Mouse (Mus musculus) midbrain, embryonic 14.5 days (tissue): Measurements from ENCODE around the gene Hemgn. TPM values are rescaled to one million over a fixed set of nuclear protein-coding genes. Genes with fewer than 3 reads are reported as not detected.
A peak's percentile ranks its signal among the peaks of the same experiment; 100 is the strongest.

Experiments
- ATAC-seq: fragments of 200-750 bp; cut with Nextera tagmentation; 2 replicates; pipeline ENCODE4 v1.8.0; 2017; ENCODE audit warnings: moderate number of reproducible peaks, moderate library complexity; ENCODE audit not compliant: low FRiP score, low TSS enrichment
- DNase-seq: peaks from one replicate; pipeline ENCODE4 v3.0.0-alpha.2; 2015
- H3K27ac ChIP-seq: fragments of 300-500 bp; sonication (generic); replicated peaks from 2 replicates; pipeline ENCODE4 v1.5.1; 2014; ENCODE audit warnings: mild to moderate bottlenecking, low read depth, low read length, moderate library complexity
- H3K27me3 ChIP-seq: fragments of 300-500 bp; sonication (generic); 2 replicates; pipeline ENCODE4 v1.6.1; 2014; ENCODE audit warnings: low read length, control low read depth, mixed read lengths; ENCODE audit not compliant: control insufficient read depth, insufficient read depth
- H3K36me3 ChIP-seq: fragments of 300-500 bp; sonication (generic); 2 replicates; pipeline ENCODE4 v1.6.1; 2014; ENCODE audit warnings: low read length, control low read depth; ENCODE audit not compliant: control insufficient read depth, insufficient read depth
- H3K4me1 ChIP-seq: fragments of 300-500 bp; sonication (generic); 2 replicates; pipeline ENCODE4 v1.6.1; 2014; ENCODE audit warnings: mild to moderate bottlenecking, antibody characterized with exemption, low read length, control low read depth; ENCODE audit not compliant: control insufficient read depth, insufficient read depth
- H3K4me2 ChIP-seq: fragments of 300-500 bp; sonication (generic); 2 replicates; pipeline ENCODE4 v1.6.1; 2014; ENCODE audit warnings: mild to moderate bottlenecking, low read length, moderate library complexity
- H3K4me3 ChIP-seq: fragments of 300-500 bp; sonication (generic); replicated peaks from 2 replicates; pipeline ENCODE4 v1.5.1; 2014; ENCODE audit warnings: low read depth, low read length
- H3K9ac ChIP-seq: fragments of 300-500 bp; sonication (generic); replicated peaks from 2 replicates; pipeline ENCODE4 v1.6.1; 2014; ENCODE audit warnings: mild to moderate bottlenecking, low read length, moderate library complexity
- H3K9me3 ChIP-seq: fragments of 300-500 bp; sonication (generic); 2 replicates; pipeline ENCODE4 v1.6.1; 2016; ENCODE audit warnings: low read length, control low read depth, mixed read lengths; ENCODE audit not compliant: control insufficient read depth
- WGBS: fragments of 180-500 bp; shearing (Covaris S2); extraction: QIAGEN DNeasy Blood & Tissue Kit; methylation state at CpG from one replicate; pipeline ENCODE4 v1.1.7; 2014; 5-methylcytosine and 5-hydroxymethylcytosine counted together
- polyA plus RNA-seq: library from polyadenylated mRNA; unstranded; fragments of >200 nt; fragmentation: Nextera tagmentation; extraction: Ambion mirVana; gene quantifications from 2 replicates; pipeline ENCODE4 v1.2.1, GENCODE M21; 2014

Hemgn gene
- polyA plus RNA-seq, 1 experiment from 2014 or later = 0.12 TPM

GRCm38 (mm10) chr4:46356351-46357133 is 56.8 kb downstream of the Hemgn start:
- ATAC-seq (no peak), DNase-seq (peak; percentile 62)
- peaks cover 16% of the 10 kb centered on the region; the same call in 1 of the 2 replicates for H3K27me3 ChIP-seq
- H3K4me2 ChIP-seq = no peak overlapping the region
- no peaks in the 10 kb centered on the region for H3K36me3 ChIP-seq
- H3K4me3 ChIP-seq = no peak overlapping the region
- WGBS = 47% methylated on average over 12 of the region's 12 CpGs
- H3K4me1 ChIP-seq = no peaks in the 10 kb centered on the region
- H3K9me3 ChIP-seq = no peaks in the 10 kb centered on the region
- no peak overlapping the region for H3K9ac ChIP-seq
- no peak overlapping the region for H3K27ac ChIP-seq

GRCm38 (mm10) chr4:46353045-46353444 is 60.3 kb downstream of the Hemgn start:
- peaks cover 48% of the 10 kb centered on the region for H3K27me3 ChIP-seq
- no peak overlapping the region for H3K4me3 ChIP-seq
- DNase-seq = no peak
- no peak overlapping the region for H3K4me2 ChIP-seq
- H3K9me3 ChIP-seq = no peaks in the 10 kb centered on the region
- H3K27ac ChIP-seq = no peak overlapping the region
- 7% methylated on average over 10 of the region's 10 CpGs for WGBS
- no peaks in the 10 kb centered on the region for H3K36me3 ChIP-seq
- H3K9ac ChIP-seq = no peak overlapping the region
- H3K4me1 ChIP-seq = no peaks in the 10 kb centered on the region
- ATAC-seq = no peak

GRCm38 (mm10) chr4:46349530-46349929 is 63.8 kb downstream of the Hemgn start:
- Histone ChIP-seq H3K4me2 (no peak overlapping the region), H3K27ac (no peak overlapping the region), H3K36me3 (no peaks in the 10 kb centered on the region), H3K9ac (no peak overlapping the region), H3K4me3 (no peak overlapping the region), H3K9me3 (no peaks in the 10 kb centered on the region), H3K4me1 (no peaks in the 10 kb centered on the region), H3K27me3 (peaks cover 77% of the 10 kb centered on the region)
- DNase-seq = no peak
- no peak for ATAC-seq
- 39% methylated on average over 5 of the region's 5 CpGs for WGBS

GRCm38 (mm10) chr4:46348897-46349296 is 64.4 kb downstream of the Hemgn start:
- DNase-seq (no peak), ATAC-seq (no peak)
- H3K4me3 ChIP-seq = no peak overlapping the region
- H3K4me1 ChIP-seq = no peaks in the 10 kb centered on the region
- H3K36me3 ChIP-seq = no peaks in the 10 kb centered on the region
- no peak overlapping the region for H3K4me2 ChIP-seq
- H3K9me3 ChIP-seq = no peaks in the 10 kb centered on the region
- peaks cover 83% of the 10 kb centered on the region for H3K27me3 ChIP-seq
- 16% methylated on average over 9 of the region's 9 CpGs for WGBS
- H3K9ac ChIP-seq = no peak overlapping the region
- no peak overlapping the region for H3K27ac ChIP-seq

- no peaks in the 10 kb centered on the region for H3K4me1 ChIP-seq
- no peaks in the 10 kb centered on the region for H3K36me3 ChIP-seq
- peaks cover 87% of the 10 kb centered on the region for H3K27me3 ChIP-seq
- ATAC-seq (no peak), DNase-seq (peak; percentile 35)
- no peak overlapping the region for H3K27ac ChIP-seq
- H3K4me2 ChIP-seq = no peak overlapping the region
- H3K9ac ChIP-seq = no peak overlapping the region
- 2% methylated on average over 41 of the region's 41 CpGs for WGBS
- no peaks in the 10 kb centered on the region for H3K9me3 ChIP-seq
- no peak overlapping the region for H3K4me3 ChIP-seq
Observed at GRCm38 (mm10) chr4:46347580-46348515, 65.5 kb downstream of the Hemgn start.

- no peaks in the 10 kb centered on the region for H3K9me3 ChIP-seq
- no peaks in the 10 kb centered on the region for H3K36me3 ChIP-seq
- DNase-seq = no peak
- no peak overlapping the region for H3K4me2 ChIP-seq
- peaks cover 94% of the 10 kb centered on the region for H3K27me3 ChIP-seq
- whole genome bisulfite sequencing = 5% methylated on average over 4 of the region's 4 CpGs
- no peak overlapping the region for H3K4me3 ChIP-seq
- no peak overlapping the region for H3K9ac ChIP-seq
- no peaks in the 10 kb centered on the region for H3K4me1 ChIP-seq
- no peak overlapping the region for H3K27ac ChIP-seq
- no peak for ATAC-seq
Observed at GRCm38 (mm10) chr4:46347141-46347540, 66.2 kb downstream of the Hemgn start.

GRCm38 (mm10) chr4:46346221-46346620 is 67.1 kb downstream of the Hemgn start:
- DNase-seq = no peak

GRCm38 (mm10) chr4:46345773-46346100 is 67.6 kb downstream of the Hemgn start:
- Histone ChIP-seq H3K27me3 (peaks cover 95% of the 10 kb centered on the region), H3K4me1 (no peaks in the 10 kb centered on the region), H3K9ac (no peak overlapping the region), H3K4me2 (no peak overlapping the region), H3K36me3 (no peaks in the 10 kb centered on the region), H3K9me3 (no peaks in the 10 kb centered on the region), H3K27ac (no peak overlapping the region), H3K4me3 (no peak overlapping the region)
- ATAC-seq (no peak), DNase-seq (no peak)
- WGBS = 16% methylated on average over 3 of the region's 3 CpGs

More at GRCm38 (mm10) chr4:46346221-46346620, 67.1 kb downstream of the Hemgn start:
- no peak overlapping the region for H3K4me2 ChIP-seq
- H3K9me3 ChIP-seq = no peaks in the 10 kb centered on the region
- H3K27ac ChIP-seq = no peak overlapping the region
- WGBS = 22% methylated on average over 6 of the region's 6 CpGs
- no peaks in the 10 kb centered on the region for H3K4me1 ChIP-seq
- no peaks in the 10 kb centered on the region for H3K36me3 ChIP-seq
- no peak for ATAC-seq
- no peak overlapping the region for H3K9ac ChIP-seq
- peaks cover 95% of the 10 kb centered on the region for H3K27me3 ChIP-seq
- H3K4me3 ChIP-seq = no peak overlapping the region
